Mouse (Mus musculus) heart, embryonic 13.5 days (tissue): ENCODE results near the gene Ubl5. TPM values are rescaled to one million over a fixed set of nuclear protein-coding genes. Genes with fewer than 3 reads are reported as not detected.

Experiments used
- ATAC-seq: fragments of 200-750 bp; cut with Nextera tagmentation; 2 replicates; pipeline ENCODE4 v1.8.0; 2017; ENCODE audit warnings: moderate TSS enrichment; ENCODE audit not compliant: insufficient number of reproducible peaks, low FRiP score, low TSS enrichment; ENCODE audit errors: extremely low read depth
- H3K27ac ChIP-seq: fragments of 300-500 bp; sonication (generic); replicated peaks from 2 replicates; pipeline ENCODE4 v1.5.1; 2015; ENCODE audit warnings: moderate library complexity, mild to moderate bottlenecking, inconsistent platforms
- H3K27me3 ChIP-seq: fragments of 300-500 bp; sonication (generic); replicated peaks from 2 replicates; pipeline ENCODE4 v1.6.1; 2015; ENCODE audit warnings: mild to moderate bottlenecking, inconsistent platforms
- H3K36me3 ChIP-seq: fragments of 300-500 bp; sonication (generic); 2 replicates; pipeline ENCODE4 v1.6.1; 2015; ENCODE audit warnings: mild to moderate bottlenecking, inconsistent platforms
- H3K4me1 ChIP-seq: fragments of 300-500 bp; sonication (generic); 2 replicates; pipeline ENCODE4 v1.6.1; 2015; ENCODE audit warnings: inconsistent platforms
- H3K4me2 ChIP-seq: fragments of 300-500 bp; sonication (generic); 2 replicates; pipeline ENCODE4 v1.6.1; 2015; ENCODE audit warnings: inconsistent platforms, mild to moderate bottlenecking, moderate library complexity
- H3K4me3 ChIP-seq: fragments of 300-500 bp; sonication (generic); 2 replicates; pipeline ENCODE4 v1.5.1; 2015; ENCODE audit warnings: moderate library complexity, mild to moderate bottlenecking, inconsistent platforms
- H3K9ac ChIP-seq: fragments of 300-500 bp; sonication (generic); 2 replicates; pipeline ENCODE4 v1.6.1; 2015; ENCODE audit warnings: inconsistent platforms, mild to moderate bottlenecking, moderate library complexity
- H3K9me3 ChIP-seq: fragments of 300-500 bp; sonication (generic); 2 replicates; pipeline ENCODE4 v1.6.1; 2016; ENCODE audit warnings: inconsistent platforms
- WGBS: fragments of 180-500 bp; shearing (Covaris S2); methylation state at CpG from one replicate; pipeline ENCODE4 v1.1.7; 2015; ENCODE audit warnings: mixed read lengths; 5-methylcytosine and 5-hydroxymethylcytosine counted together
- polyA plus RNA-seq: library from polyadenylated mRNA; unstranded; fragments of >200 nt; fragmentation: Nextera tagmentation; extraction: Ambion mirVana; gene quantifications from 2 replicates; pipeline ENCODE4 v1.2.1, GENCODE M21; 2015

Ubl5 gene
- polyA plus RNA-seq, 1 experiment from 2014 or later: 327 TPM

GRCm38 (mm10) chr9:20662325-20662724 is 19.6 kb downstream of the Ubl5 start:
- Histone ChIP-seq H3K4me3 (no peak overlapping the region), H3K36me3 (peaks cover 77% of the 10 kb centered on the region), H3K27ac (no peak overlapping the region), H3K4me1 (peaks cover 19% of the 10 kb centered on the region), H3K27me3 (no peaks in the 10 kb centered on the region), H3K9me3 (no peaks in the 10 kb centered on the region), H3K4me2 (no peak overlapping the region), H3K9ac (no peak overlapping the region)
- ATAC-seq: no peak
- 65% methylated on average over 3 of the region's 3 CpGs for WGBS

- Histone ChIP-seq H3K9ac (no peak overlapping the region), H3K27me3 (no peaks in the 10 kb centered on the region), H3K36me3 (peaks cover 71% of the 10 kb centered on the region), H3K4me2 (no peak overlapping the region), H3K9me3 (no peaks in the 10 kb centered on the region), H3K4me1 (peaks cover 13% of the 10 kb centered on the region), H3K27ac (no peak overlapping the region), H3K4me3 (no peak overlapping the region)
- 93% methylated on average over 8 of the region's 8 CpGs for WGBS
- no peak for ATAC-seq
Observed at GRCm38 (mm10) chr9:20662874-20663273, 20.2 kb downstream of the Ubl5 start.

DNA sequence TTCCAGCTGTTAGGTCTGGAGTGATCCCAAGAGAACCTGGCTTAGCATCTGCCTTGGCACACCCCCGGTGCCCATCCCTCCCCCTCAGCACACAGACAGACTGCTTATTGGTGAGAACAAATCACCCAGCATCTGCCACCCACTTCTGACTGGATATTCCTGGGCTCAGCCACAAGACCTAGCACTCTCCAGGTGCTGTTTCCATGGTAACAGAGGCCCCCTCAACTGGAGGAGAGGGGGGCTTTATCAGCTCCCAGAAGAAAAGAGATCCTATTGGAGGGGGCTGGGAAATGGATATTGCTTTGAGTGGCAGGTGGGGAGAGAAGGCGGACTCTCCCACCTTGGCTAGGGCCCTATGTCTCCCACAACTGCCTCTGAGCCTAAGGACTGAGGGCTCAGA is 21.3 kb downstream of the Ubl5 start:
- no peak overlapping the region for H3K27ac ChIP-seq
- H3K36me3 ChIP-seq: peaks cover 61% of the 10 kb centered on the region
- no peak for ATAC-seq
- no peaks in the 10 kb centered on the region for H3K9me3 ChIP-seq
- no peak overlapping the region for H3K9ac ChIP-seq
- H3K4me1 ChIP-seq: peaks cover 9% of the 10 kb centered on the region
- H3K27me3 ChIP-seq: no peaks in the 10 kb centered on the region
- 98% methylated on average over 2 of the region's 2 CpGs for WGBS
- no peak overlapping the region for H3K4me3 ChIP-seq
- no peak overlapping the region for H3K4me2 ChIP-seq

GRCm38 (mm10) chr9:20664366-20664765 is 21.7 kb downstream of the Ubl5 start:
- no peak overlapping the region for H3K9ac ChIP-seq
- peaks cover 9% of the 10 kb centered on the region for H3K4me1 ChIP-seq
- 89% methylated on average over 2 of the region's 2 CpGs for WGBS
- peaks cover 57% of the 10 kb centered on the region for H3K36me3 ChIP-seq
- H3K27ac ChIP-seq: no peak overlapping the region
- H3K27me3 ChIP-seq: no peaks in the 10 kb centered on the region
- no peak overlapping the region for H3K4me2 ChIP-seq
- no peaks in the 10 kb centered on the region for H3K9me3 ChIP-seq
- H3K4me3 ChIP-seq: no peak overlapping the region
- no peak for ATAC-seq

DNA sequence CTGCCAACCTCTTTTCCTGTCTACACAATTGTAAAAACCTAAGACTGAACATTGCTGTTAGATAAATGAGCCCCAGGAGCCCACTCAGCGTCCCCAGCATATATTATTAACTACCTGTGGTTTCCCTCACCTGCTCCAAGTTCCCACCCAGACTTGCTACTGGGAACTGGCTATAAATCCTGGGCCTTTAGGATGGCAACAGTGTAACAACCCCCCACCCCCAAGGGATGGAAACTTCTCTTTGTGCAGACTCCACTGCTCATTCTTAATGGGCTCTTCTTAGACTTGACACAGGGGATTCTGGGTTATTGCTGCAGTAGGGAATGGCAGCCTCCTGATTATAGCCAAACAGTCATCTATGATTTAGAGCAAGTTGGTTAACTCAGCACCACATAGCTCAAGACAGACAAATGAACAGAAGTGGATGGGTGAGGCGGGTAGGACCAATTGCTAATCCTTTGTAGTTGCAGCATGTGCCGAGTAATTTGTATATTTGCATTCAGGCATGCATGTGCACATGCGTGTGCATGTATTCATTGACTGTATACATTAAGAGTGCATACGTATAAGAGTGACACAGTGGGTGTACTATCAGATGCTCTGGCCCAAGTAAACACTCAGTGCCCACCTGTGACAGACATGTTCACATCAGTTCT is 22.4 kb downstream of the Ubl5 start:
- H3K4me3 ChIP-seq: no peak overlapping the region
- no peak overlapping the region for H3K4me2 ChIP-seq
- H3K27me3 ChIP-seq: no peaks in the 10 kb centered on the region
- H3K27ac ChIP-seq: no peak overlapping the region
- ATAC-seq: no peak
- 83% methylated on average over 5 of the region's 5 CpGs for WGBS
- peaks cover 49% of the 10 kb centered on the region for H3K36me3 ChIP-seq
- H3K9me3 ChIP-seq: no peaks in the 10 kb centered on the region
- H3K4me1 ChIP-seq: peaks cover 9% of the 10 kb centered on the region
- H3K9ac ChIP-seq: no peak overlapping the region

DNA sequence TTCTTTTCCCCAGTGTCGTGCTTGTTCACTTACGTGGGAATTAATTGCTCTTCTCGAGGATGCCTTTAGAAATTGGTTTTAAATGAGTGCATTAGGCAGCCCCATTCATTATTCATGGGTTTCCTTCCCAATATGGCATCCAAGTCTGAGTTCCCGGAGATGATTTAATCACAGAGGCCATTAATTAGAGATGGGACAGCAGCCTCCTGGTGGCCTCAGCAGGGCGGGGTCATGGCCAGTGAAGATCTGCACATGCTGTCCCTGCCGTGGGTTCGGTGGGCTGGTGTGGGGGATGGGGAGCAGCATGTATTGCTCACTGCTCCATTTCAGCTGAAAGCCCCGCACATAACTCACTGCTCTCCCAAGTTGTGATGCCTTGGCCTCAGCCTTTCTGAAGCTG is 23.2 kb downstream of the Ubl5 start:
- no peak overlapping the region for H3K4me2 ChIP-seq
- H3K27ac ChIP-seq: no peak overlapping the region
- WGBS: 43% methylated on average over 8 of the region's 8 CpGs
- no peak overlapping the region for H3K9ac ChIP-seq
- H3K27me3 ChIP-seq: no peaks in the 10 kb centered on the region
- peaks cover 9% of the 10 kb centered on the region for H3K4me1 ChIP-seq
- no peak for ATAC-seq
- H3K36me3 ChIP-seq: peaks cover 41% of the 10 kb centered on the region
- no peaks in the 10 kb centered on the region for H3K9me3 ChIP-seq
- no peak overlapping the region for H3K4me3 ChIP-seq

GRCm38 (mm10) chr9:20666510-20667034 is 23.9 kb downstream of the Ubl5 start:
- Histone ChIP-seq H3K9ac (no peak overlapping the region), H3K36me3 (peaks cover 35% of the 10 kb centered on the region), H3K4me1 (peaks cover 9% of the 10 kb centered on the region), H3K27me3 (no peaks in the 10 kb centered on the region), H3K27ac (no peak overlapping the region), H3K4me2 (no peak overlapping the region), H3K4me3 (no peak overlapping the region), H3K9me3 (no peaks in the 10 kb centered on the region)
- WGBS: 11% methylated on average over 7 of the region's 7 CpGs
- no peak for ATAC-seq

- ATAC-seq: no peak
- H3K4me1 ChIP-seq: peaks cover 9% of the 10 kb centered on the region
- H3K9ac ChIP-seq: no peak overlapping the region
- H3K27me3 ChIP-seq: no peaks in the 10 kb centered on the region
- WGBS: 90% methylated on average over 22 of the region's 22 CpGs
- H3K27ac ChIP-seq: no peak overlapping the region
- no peaks in the 10 kb centered on the region for H3K9me3 ChIP-seq
- H3K4me2 ChIP-seq: no peak overlapping the region
- H3K4me3 ChIP-seq: no peak overlapping the region
- peaks cover 20% of the 10 kb centered on the region for H3K36me3 ChIP-seq
Observed at GRCm38 (mm10) chr9:20668065-20668464, 25.4 kb downstream of the Ubl5 start.

DNA sequence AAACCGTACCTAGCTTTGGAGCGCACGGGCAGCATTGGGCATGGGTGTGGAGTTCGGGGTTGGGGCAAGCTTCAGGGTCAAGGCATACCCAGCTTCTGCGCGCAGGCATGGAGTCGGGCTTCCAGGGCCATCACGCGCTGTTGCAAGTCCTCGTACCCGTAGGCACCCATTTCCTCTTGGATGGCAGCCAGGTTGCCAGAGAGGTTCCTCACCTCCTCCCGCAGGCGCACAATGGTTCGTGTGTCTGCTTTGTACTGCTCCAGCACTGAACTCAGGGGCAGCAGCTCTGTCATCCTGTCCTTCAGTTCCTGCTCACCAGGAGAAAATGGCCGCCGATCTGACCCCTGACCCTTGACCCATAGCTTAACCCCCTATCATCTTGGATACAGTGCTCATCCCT is 29.4 kb downstream of the Ubl5 start:
- no peak for ATAC-seq
- peaks cover 7% of the 10 kb centered on the region; the same call in 1 of the 2 replicates for H3K4me1 ChIP-seq
- H3K9ac ChIP-seq: no peak overlapping the region
- H3K27ac ChIP-seq: no peak overlapping the region
- H3K9me3 ChIP-seq: no peaks in the 10 kb centered on the region
- H3K27me3 ChIP-seq: 0 out of 2 replicates have a peak, but pooled peaks cover 4% of the 10 kb centered on the region
- no peak overlapping the region for H3K4me2 ChIP-seq
- H3K4me3 ChIP-seq: no peak overlapping the region
- no peaks in the 10 kb centered on the region for H3K36me3 ChIP-seq
- 75% methylated on average over 16 of the region's 16 CpGs for WGBS

DNA sequence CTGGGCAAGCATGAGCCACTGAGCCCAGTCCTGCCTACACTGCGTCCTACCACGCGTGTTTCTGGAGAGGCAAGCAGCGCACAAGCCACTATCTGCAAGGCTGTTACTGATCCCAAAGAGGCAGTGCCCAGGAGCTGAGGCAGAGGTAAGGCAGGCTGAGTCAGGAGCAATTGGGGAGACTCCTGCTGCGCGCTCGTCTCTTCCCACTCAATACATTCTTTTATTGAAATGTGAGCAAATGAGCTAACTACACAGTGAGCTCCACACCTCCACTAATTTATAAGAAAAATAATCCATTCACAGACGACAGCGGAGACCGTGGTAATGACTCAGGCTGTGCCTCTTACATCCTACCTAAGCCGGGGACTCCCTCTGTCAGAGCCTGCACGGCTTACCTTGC is 35.2 kb downstream of the Ubl5 start:
- 86% methylated on average over 12 of the region's 12 CpGs for WGBS
- no peak for ATAC-seq

GRCm38 (mm10) chr9:20680378-20680958 is 37.8 kb downstream of the Ubl5 start:
- ATAC-seq: no peak

More for the DNA sequence above, 35.2 kb downstream of the Ubl5 start:
- Histone ChIP-seq H3K9ac (no peak overlapping the region), H3K4me1 (peaks cover 7% of the 10 kb centered on the region; the same call in 1 of the 2 replicates), H3K4me3 (no peak overlapping the region), H3K4me2 (no peak overlapping the region), H3K27ac (no peak overlapping the region), H3K27me3 (0 out of 2 replicates have a peak, but pooled peaks cover 4% of the 10 kb centered on the region), H3K36me3 (no peaks in the 10 kb centered on the region), H3K9me3 (no peaks in the 10 kb centered on the region)

More at GRCm38 (mm10) chr9:20680378-20680958, 37.8 kb downstream of the Ubl5 start:
- no peaks in the 10 kb centered on the region for H3K9me3 ChIP-seq
- no peak overlapping the region for H3K4me2 ChIP-seq
- no peaks in the 10 kb centered on the region for H3K27me3 ChIP-seq
- H3K4me1 ChIP-seq: no peaks in the 10 kb centered on the region
- 80% methylated on average over 9 of the region's 9 CpGs for WGBS
- no peak overlapping the region for H3K27ac ChIP-seq
- no peak overlapping the region for H3K4me3 ChIP-seq
- H3K36me3 ChIP-seq: no peaks in the 10 kb centered on the region
- no peak overlapping the region for H3K9ac ChIP-seq
